Mouse (Mus musculus) forebrain, embryonic 13.5 days (tissue): ENCODE measurements at regions not wholly inside any gene's neighbourhood (a gene's known extent, or its start where the extent isn't known, plus 50 kb on each side); places are given as distances from the start of the nearest gene placed in this dataset.
"Not testable (repeated sequence)": the region's sequence is repeated elsewhere in the genome, so short reads cannot be mapped to it uniquely, and the experiment has no call there.

ENCODE experiments used
- ATAC-seq: fragments of 200-750 bp; cut with Nextera tagmentation; 2 replicates; pipeline ENCODE4 v1.8.0; 2017
- H3K27ac ChIP-seq: fragments of 300-500 bp; sonication (generic); 2 replicates; pipeline ENCODE4 v1.5.1; 2015; ENCODE audit warnings: inconsistent platforms, mild to moderate bottlenecking, moderate library complexity
- H3K27me3 ChIP-seq: fragments of 300-500 bp; sonication (generic); 2 replicates; pipeline ENCODE4 v1.6.1; 2015; ENCODE audit warnings: mild to moderate bottlenecking, inconsistent platforms
- H3K36me3 ChIP-seq: fragments of 300-500 bp; sonication (generic); 2 replicates; pipeline ENCODE4 v1.6.1; 2015; ENCODE audit warnings: mild to moderate bottlenecking, inconsistent platforms; ENCODE audit not compliant: poor library complexity, severe bottlenecking
- H3K4me1 ChIP-seq: fragments of 300-500 bp; sonication (generic); 2 replicates; pipeline ENCODE4 v1.6.1; 2015; ENCODE audit warnings: inconsistent platforms
- H3K4me2 ChIP-seq: fragments of 300-500 bp; sonication (generic); 2 replicates; pipeline ENCODE4 v1.6.1; 2015; ENCODE audit warnings: inconsistent platforms, mild to moderate bottlenecking, moderate library complexity
- H3K4me3 ChIP-seq: fragments of 300-500 bp; sonication (generic); 2 replicates; pipeline ENCODE4 v1.5.1; 2015; ENCODE audit warnings: mild to moderate bottlenecking, inconsistent platforms
- H3K9ac ChIP-seq: fragments of 300-500 bp; sonication (generic); 2 replicates; pipeline ENCODE4 v1.6.1; 2015; ENCODE audit warnings: mild to moderate bottlenecking, inconsistent platforms
- H3K9me3 ChIP-seq: fragments of 300-500 bp; sonication (generic); replicated peaks from 2 replicates; pipeline ENCODE4 v1.6.1; 2016; ENCODE audit warnings: inconsistent platforms
- WGBS: fragments of 180-500 bp; shearing (Covaris S2); methylation state at CpG from one replicate; pipeline ENCODE4 v1.1.7; 2015; 5-methylcytosine and 5-hydroxymethylcytosine counted together

DNA sequence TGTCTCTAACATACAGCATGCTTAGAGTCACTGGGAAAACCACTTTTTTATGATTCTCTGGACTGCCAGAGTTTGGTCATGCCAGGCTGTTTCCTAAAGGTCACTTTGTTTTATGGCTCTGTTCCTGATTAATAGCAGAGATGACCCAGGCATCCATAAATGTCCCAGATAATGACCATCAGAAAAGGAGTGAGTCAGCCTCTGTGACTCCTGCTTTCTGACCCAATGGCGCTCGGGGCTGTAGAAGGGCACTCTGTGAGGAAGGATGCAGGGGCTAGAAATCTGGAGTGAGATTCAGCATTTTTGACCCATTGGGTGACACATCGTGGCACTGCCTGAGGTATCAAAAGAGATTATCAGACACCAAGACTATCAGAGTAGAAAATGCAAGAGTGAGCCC is 180.3 kb downstream of the Cartpt start:
- 93% methylated on average over 3 of the region's 3 CpGs for WGBS
- no peak for ATAC-seq
- H3K27ac ChIP-seq = no peak overlapping the region
- H3K4me2 ChIP-seq = no peak overlapping the region
- H3K9me3 ChIP-seq = no peaks in the 10 kb centered on the region
- no peaks in the 10 kb centered on the region for H3K27me3 ChIP-seq
- H3K4me1 ChIP-seq = peaks cover 15% of the 10 kb centered on the region
- no peaks in the 10 kb centered on the region for H3K36me3 ChIP-seq
- H3K4me3 ChIP-seq = no peak overlapping the region
- H3K9ac ChIP-seq = no peak overlapping the region

DNA sequence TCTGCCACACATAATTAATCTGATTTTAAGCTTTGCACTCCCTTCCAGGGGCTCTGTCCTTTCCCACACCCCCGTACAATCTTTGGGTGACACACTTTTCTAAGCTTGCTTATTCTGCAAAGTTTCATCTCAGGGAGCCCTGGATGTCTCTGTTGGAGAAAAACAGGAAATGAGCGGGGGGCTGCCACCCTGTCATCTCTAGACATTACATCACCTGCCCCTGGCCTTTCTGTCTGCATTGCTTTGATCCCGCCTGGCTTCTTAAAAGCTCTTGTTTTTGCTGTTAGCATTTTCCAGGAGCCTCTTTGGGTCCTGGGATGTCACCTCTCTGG is 180.2 kb upstream of the Map1b start:
- peaks cover 13% of the 10 kb centered on the region for H3K4me1 ChIP-seq
- WGBS = 55% methylated on average over 3 of the region's 3 CpGs
- no peaks in the 10 kb centered on the region for H3K27me3 ChIP-seq
- 0 out of 2 replicates have a peak overlapping the region, but pooled peaks have one; percentile 10 for H3K27ac ChIP-seq
- no peaks in the 10 kb centered on the region for H3K36me3 ChIP-seq
- ATAC-seq = no peak
- no peak overlapping the region for H3K4me3 ChIP-seq
- no peak overlapping the region for H3K9ac ChIP-seq
- no peaks in the 10 kb centered on the region for H3K9me3 ChIP-seq
- H3K4me2 ChIP-seq = no peak overlapping the region

DNA sequence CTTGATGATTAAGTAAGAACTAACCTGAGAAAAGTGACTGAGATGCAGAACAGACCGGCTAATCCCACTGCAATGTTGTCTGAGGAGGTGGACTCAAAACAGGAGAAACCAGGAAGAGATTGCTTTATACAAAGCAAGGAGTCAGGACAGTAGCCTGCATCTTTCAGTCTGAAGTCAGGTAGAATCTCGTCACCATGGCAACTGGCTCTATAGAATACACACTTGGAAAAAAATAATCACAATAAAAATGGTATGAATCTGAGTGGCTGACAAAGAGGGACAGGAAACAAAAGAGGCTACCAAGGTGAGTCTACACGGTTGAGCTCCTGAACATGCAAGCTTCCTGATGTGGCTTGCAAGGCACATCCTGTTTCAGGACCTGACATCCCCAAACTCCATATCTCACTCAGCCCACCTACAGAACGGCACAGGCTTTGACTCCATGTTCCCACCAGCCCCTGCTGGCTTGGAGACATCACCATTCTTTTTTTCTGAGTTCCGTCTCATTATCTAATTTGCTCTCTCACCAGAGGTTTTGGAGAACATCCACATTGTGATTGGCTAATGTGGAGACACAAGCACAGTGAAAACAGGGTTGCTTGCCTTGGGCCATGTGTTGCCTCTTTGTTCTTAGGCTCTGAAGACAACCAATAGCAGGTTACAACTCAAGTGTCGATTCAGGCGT is 179.7 kb upstream of the Map1b start:
- Histone ChIP-seq H3K4me3 (no peak overlapping the region), H3K9ac (no peak overlapping the region), H3K27ac (no peak overlapping the region), H3K36me3 (no peaks in the 10 kb centered on the region), H3K27me3 (no peaks in the 10 kb centered on the region), H3K4me1 (peaks cover 13% of the 10 kb centered on the region), H3K4me2 (no peak overlapping the region), H3K9me3 (no peaks in the 10 kb centered on the region)
- 62% methylated on average over 7 of the region's 7 CpGs for WGBS
- no peak for ATAC-seq

DNA sequence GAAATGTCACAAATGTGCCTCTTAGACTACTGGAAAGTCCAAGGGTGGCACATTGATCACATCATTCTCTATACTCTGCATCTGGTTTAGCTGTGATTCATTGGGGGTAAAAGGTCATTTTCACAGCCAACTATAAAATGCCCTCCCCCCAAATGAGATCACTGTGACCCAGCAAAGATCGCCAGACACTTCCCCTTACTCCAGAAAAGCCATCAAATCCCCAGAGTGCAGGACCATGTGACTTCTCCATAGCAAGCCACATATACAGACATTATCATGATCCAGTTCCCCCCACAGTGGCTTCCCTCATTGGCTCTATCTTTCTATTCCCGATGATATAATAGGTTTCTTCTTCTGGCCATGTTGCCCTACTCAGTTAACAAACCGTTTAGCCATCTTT is 163.6 kb upstream of the Map1b start:
- H3K9ac ChIP-seq = no peak overlapping the region
- 90% methylated on average over 3 of the region's 3 CpGs for WGBS
- ATAC-seq = no peak

DNA sequence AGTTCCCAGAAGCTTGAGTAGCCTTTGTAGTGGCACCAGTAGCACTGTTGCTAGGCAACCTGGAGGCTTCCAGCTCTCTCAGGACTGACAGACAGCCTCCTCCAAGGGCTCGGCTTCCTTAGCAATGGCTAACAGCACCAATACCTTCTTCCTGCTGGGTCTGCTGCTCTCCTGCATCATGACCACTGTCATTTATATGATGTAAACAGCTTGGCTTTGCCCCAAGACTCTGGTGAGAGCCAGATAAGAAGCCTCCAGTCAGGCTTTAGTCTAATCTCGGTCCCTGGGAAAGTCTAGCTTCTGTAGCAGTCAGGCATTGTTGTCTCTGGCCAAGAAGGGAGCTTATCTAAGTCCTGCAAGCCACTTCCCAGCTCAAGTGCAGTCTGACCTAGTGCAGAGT is 163.1 kb upstream of the Map1b start:
- Histone ChIP-seq H3K9me3 (no peaks in the 10 kb centered on the region), H3K4me1 (peaks cover 26% of the 10 kb centered on the region), H3K27me3 (peaks cover under 1% of the 10 kb centered on the region), H3K4me2 (no peak overlapping the region), H3K4me3 (no peak overlapping the region), H3K9ac (no peak overlapping the region), H3K27ac (no peak overlapping the region), H3K36me3 (no peaks in the 10 kb centered on the region)
- WGBS = 36% methylated on average over 2 of the region's 2 CpGs
- ATAC-seq = no peak

More for the DNA sequence above, 163.6 kb upstream of the Map1b start:
- no peak overlapping the region for H3K4me2 ChIP-seq
- no peaks in the 10 kb centered on the region for H3K9me3 ChIP-seq
- no peak overlapping the region for H3K27ac ChIP-seq
- H3K4me1 ChIP-seq = peaks cover 26% of the 10 kb centered on the region
- no peaks in the 10 kb centered on the region for H3K36me3 ChIP-seq
- no peaks in the 10 kb centered on the region; the same call in 1 of the 2 replicates for H3K27me3 ChIP-seq
- H3K4me3 ChIP-seq = no peak overlapping the region

DNA sequence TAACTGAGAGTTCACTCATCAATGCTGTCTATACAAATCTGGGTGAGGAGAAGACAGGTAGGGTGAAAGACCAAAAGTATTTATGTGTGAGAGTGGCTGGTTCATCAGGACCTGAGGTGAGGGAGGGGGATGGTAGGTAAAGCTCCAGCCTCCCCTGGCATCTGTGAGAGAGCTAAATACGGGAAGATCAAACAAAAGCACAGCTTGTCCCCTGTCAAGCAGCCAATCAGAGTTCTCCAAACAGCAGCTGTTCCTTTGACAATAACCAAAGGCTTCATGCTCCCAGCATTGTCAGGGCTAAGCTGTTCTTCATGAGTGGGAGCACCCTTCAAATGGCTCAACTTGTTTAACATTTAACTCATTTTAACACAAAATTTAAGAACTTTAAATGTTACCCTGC is 160.1 kb upstream of the Map1b start:
- Histone ChIP-seq H3K9ac (no peak overlapping the region), H3K4me2 (no peak overlapping the region), H3K27ac (peak overlapping the region; percentile 63), H3K9me3 (no peaks in the 10 kb centered on the region), H3K27me3 (peaks cover 5% of the 10 kb centered on the region), H3K4me3 (no peak overlapping the region), H3K36me3 (no peaks in the 10 kb centered on the region), H3K4me1 (peaks cover 38% of the 10 kb centered on the region)
- peak; percentile 89 for ATAC-seq
- WGBS = 6% methylated on average over 1 of the region's 1 CpGs

DNA sequence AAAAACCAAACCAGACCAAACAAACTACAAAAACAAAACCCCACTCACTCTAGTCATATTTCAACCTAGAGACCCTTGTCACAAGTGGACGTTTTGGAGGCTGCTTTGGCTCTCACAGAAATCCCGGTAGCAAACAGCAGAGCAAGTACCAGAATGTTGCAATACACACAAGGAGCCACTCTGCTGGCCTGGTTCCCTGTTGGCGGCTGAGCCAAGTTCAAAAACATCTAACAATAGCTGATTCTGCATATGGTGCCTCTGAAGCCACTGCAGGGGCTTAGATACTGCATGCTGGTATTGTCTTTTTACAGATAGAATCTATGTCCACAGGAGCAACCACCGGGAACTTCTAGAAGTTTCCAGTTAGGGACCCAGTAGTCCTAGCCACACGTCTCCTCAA is 159.6 kb upstream of the Map1b start:
- ATAC-seq = peak; percentile 50

DNA sequence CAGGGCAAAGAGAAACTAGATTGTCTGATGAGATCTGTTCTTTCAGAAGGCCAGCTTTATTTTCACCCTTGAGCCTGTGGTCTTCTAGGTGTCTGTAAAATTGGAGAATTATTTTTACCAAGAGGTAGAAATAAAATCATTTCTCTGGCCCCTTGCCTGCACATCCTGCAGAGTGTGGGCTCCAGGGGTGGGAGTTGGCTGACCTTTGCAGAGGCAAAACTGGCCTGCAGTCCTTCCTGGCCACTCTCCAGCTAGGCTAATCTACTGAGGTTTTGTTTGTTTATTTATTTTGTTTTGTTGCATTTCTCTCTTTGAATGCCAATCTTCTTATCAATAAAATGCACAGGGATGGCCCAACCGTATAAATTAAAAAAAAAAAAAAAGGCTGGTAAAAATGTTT is 156.4 kb upstream of the Map1b start:
- no peak for ATAC-seq
- peaks cover 12% of the 10 kb centered on the region for H3K27me3 ChIP-seq
- H3K36me3 ChIP-seq = no peaks in the 10 kb centered on the region
- H3K9ac ChIP-seq = no peak overlapping the region
- H3K4me3 ChIP-seq = no peak overlapping the region
- no peak overlapping the region for H3K27ac ChIP-seq
- H3K9me3 ChIP-seq = no peaks in the 10 kb centered on the region
- peaks cover 53% of the 10 kb centered on the region for H3K4me1 ChIP-seq
- 77% methylated on average over 1 of the region's 1 CpGs for WGBS
- no peak overlapping the region for H3K4me2 ChIP-seq

More for the DNA sequence above, 159.6 kb upstream of the Map1b start:
- H3K9me3 ChIP-seq = no peaks in the 10 kb centered on the region
- 40% methylated on average over 5 of the region's 5 CpGs for WGBS
- H3K36me3 ChIP-seq = no peaks in the 10 kb centered on the region
- no peak overlapping the region for H3K9ac ChIP-seq
- no peak overlapping the region for H3K4me2 ChIP-seq
- H3K4me3 ChIP-seq = no peak overlapping the region
- H3K27me3 ChIP-seq = peaks cover 6% of the 10 kb centered on the region
- peak overlapping the region; percentile 53 for H3K27ac ChIP-seq
- peaks cover 42% of the 10 kb centered on the region for H3K4me1 ChIP-seq

DNA sequence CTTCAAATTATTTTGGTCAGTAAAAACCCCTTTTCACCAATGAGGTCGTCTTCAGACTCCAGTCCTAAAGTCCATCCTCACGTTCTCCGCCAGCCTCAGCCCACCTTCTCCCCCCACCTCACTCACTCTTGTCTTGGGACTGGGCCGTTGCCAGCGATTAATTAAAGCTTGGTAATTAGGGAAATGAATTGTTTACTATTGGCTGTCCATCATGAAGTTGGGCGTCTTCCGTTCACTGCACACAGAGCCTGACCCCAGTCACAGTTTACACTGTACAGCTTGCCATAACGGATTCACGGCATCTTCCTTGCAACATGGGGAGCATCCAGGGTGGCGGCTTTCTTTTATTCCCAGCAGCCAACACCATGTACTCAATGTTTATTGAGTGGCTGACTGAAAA is 155.4 kb upstream of the Map1b start:
- no peak overlapping the region for H3K27ac ChIP-seq
- peaks cover 12% of the 10 kb centered on the region for H3K27me3 ChIP-seq
- no peaks in the 10 kb centered on the region for H3K36me3 ChIP-seq
- WGBS = 17% methylated on average over 10 of the region's 10 CpGs
- no peak overlapping the region for H3K4me3 ChIP-seq
- H3K9ac ChIP-seq = no peak overlapping the region
- H3K4me1 ChIP-seq = peaks cover 49% of the 10 kb centered on the region
- no peak overlapping the region for H3K4me2 ChIP-seq
- H3K9me3 ChIP-seq = no peaks in the 10 kb centered on the region
- ATAC-seq = peak; percentile 74; the same call in 1 of the 2 replicates

DNA sequence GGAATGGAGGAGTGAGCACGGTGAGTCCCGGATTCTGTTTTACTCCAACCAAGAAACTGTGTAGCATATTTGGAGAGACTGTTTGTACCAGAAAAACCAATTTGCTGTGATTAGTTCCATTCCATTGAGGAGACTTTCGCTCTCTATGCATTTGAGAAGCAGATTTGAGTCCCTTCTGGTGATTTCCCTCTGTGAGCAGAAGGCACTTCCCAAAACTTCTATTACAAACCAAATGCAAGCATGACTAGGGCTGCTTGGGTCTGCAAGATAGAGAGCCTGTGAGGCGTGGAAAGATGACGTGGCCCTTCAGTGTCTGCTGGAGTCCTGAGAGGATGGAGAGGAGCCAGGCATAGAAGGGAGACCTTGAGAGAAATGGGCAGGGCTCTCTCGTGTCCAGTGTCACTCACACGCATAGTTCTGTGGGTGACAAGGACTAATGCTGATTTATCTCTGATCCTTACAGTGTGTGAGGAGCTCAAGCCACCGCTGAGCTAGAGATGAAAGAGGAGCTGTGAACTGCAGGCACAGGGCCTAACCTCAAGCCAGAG is 153.7 kb upstream of the Map1b start:
- Histone ChIP-seq H3K9me3 (no peaks in the 10 kb centered on the region), H3K4me2 (no peak overlapping the region), H3K4me3 (no peak overlapping the region), H3K27ac (no peak overlapping the region), H3K27me3 (peaks cover 12% of the 10 kb centered on the region), H3K4me1 (peaks cover 32% of the 10 kb centered on the region), H3K9ac (no peak overlapping the region), H3K36me3 (no peaks in the 10 kb centered on the region)
- 89% methylated on average over 8 of the region's 8 CpGs for WGBS
- no peak for ATAC-seq

DNA sequence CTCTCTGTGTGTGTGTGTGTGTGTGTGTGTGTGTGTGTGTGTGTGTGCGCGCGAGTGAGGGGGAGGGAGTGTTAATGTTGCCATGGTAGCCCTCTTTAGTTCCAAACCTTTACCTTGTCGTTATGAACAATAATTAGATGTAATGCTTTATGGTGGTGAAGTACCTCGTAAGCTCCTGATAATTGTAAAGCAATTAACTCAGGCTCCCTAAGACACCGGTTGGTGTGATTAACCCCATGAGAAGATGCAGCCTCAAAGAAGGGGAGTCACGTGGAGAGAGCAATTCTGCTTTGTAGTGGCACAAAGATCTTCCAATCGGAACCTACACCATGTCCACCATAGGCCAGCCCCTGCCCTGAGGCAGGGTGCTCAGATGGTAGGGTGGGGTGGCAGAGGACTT is 152.3 kb upstream of the Map1b start:
- Histone ChIP-seq H3K4me3 (no peak overlapping the region), H3K9ac (no peak overlapping the region), H3K9me3 (no peaks in the 10 kb centered on the region), H3K4me2 (no peak overlapping the region), H3K36me3 (no peaks in the 10 kb centered on the region), H3K4me1 (peaks cover 31% of the 10 kb centered on the region), H3K27me3 (peaks cover 7% of the 10 kb centered on the region), H3K27ac (no peak overlapping the region)
- 23% methylated on average over 8 of the region's 8 CpGs for WGBS
- ATAC-seq = peak; percentile 37

DNA sequence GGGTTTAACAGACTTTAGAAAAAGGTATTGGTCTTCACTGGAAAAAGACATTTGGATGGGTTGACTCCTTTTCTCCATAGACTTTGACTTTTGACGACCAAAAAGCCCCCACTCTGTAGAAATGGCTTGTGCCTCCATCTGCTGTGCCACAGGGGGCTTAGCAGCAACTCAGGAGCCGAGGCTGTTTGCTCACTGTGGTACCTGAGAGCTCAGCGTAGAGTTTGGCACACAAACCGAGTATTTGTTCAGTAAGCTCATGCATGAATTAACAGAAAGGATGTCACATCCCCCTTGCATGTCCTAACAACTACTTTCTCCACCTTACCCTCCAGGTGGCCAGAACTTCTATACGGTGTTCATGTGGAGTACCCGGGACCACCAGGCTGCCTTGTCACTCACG is 149.7 kb upstream of the Map1b start:
- H3K4me1 ChIP-seq = peaks cover 16% of the 10 kb centered on the region
- no peak overlapping the region for H3K9ac ChIP-seq
- no peak for ATAC-seq
- no peaks in the 10 kb centered on the region for H3K36me3 ChIP-seq
- 70% methylated on average over 7 of the region's 7 CpGs for WGBS
- no peak overlapping the region for H3K4me3 ChIP-seq
- H3K27ac ChIP-seq = no peak overlapping the region
- H3K27me3 ChIP-seq = peaks cover 7% of the 10 kb centered on the region
- H3K9me3 ChIP-seq = no peaks in the 10 kb centered on the region
- H3K4me2 ChIP-seq = no peak overlapping the region

DNA sequence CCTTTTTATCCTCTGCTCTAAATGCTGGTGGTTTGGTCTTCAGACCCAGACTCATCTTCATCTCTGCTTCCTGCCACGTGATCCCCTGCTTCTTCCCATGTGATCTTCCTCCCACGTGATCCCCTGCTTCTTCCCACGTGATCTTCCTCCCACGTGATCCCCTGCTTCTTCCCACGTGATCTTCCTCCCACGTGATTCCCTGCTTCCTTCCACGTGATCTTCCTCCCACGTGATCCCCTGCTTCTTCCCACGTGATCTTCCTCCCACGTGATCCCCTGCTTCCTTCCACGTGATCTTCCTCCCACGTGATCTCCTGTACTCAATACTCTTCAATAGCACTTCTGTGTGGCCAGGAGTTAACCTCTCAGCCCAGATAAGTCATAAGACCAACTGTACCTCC is 147.1 kb upstream of the Map1b start:
- H3K27ac ChIP-seq, H3K4me3 ChIP-seq, H3K4me1 ChIP-seq, H3K9me3 ChIP-seq, H3K27me3 ChIP-seq, ATAC-seq, H3K36me3 ChIP-seq, H3K9ac ChIP-seq, H3K4me2 ChIP-seq: not testable (repeated sequence)
- WGBS = 94% methylated on average over 12 of the region's 12 CpGs
